Mouse (Mus musculus) limb, embryonic 15.5 days (tissue): ENCODE data around the gene Eef1a1. TPM values are rescaled to one million over a fixed set of nuclear protein-coding genes. Genes with fewer than 3 reads are reported as not detected.
"Not testable (repeated sequence)": the region's sequence is repeated elsewhere in the genome, so short reads cannot be mapped to it uniquely, and the experiment has no call there.

Source experiments
- ATAC-seq: fragments of 200-750 bp; cut with Nextera tagmentation; 2 replicates; pipeline ENCODE4 v1.8.0; 2017; ENCODE audit warnings: low read depth, moderate TSS enrichment; ENCODE audit not compliant: insufficient number of reproducible peaks, low FRiP score, low TSS enrichment
- H3K27ac ChIP-seq: fragments of 300-500 bp; sonication (generic); 2 replicates; pipeline ENCODE4 v1.5.1; 2015; ENCODE audit warnings: moderate library complexity, mild to moderate bottlenecking, inconsistent platforms
- H3K27me3 ChIP-seq: fragments of 300-500 bp; sonication (generic); 2 replicates; pipeline ENCODE4 v1.6.1; 2015; ENCODE audit warnings: inconsistent platforms
- H3K36me3 ChIP-seq: fragments of 300-500 bp; sonication (generic); 2 replicates; pipeline ENCODE4 v1.6.1; 2015; ENCODE audit warnings: inconsistent platforms
- H3K4me1 ChIP-seq: fragments of 300-500 bp; sonication (generic); 2 replicates; pipeline ENCODE4 v1.6.1; 2015; ENCODE audit warnings: inconsistent platforms
- H3K4me2 ChIP-seq: fragments of 300-500 bp; sonication (generic); 2 replicates; pipeline ENCODE4 v1.6.1; 2015; ENCODE audit warnings: mild to moderate bottlenecking, inconsistent platforms
- H3K4me3 ChIP-seq: fragments of 300-500 bp; sonication (generic); 2 replicates; pipeline ENCODE4 v1.5.1; 2015; ENCODE audit warnings: mild to moderate bottlenecking, inconsistent platforms
- H3K9ac ChIP-seq: fragments of 300-500 bp; sonication (generic); 2 replicates; pipeline ENCODE4 v1.6.1; 2015; ENCODE audit warnings: inconsistent platforms
- H3K9me3 ChIP-seq: fragments of 300-500 bp; sonication (generic); 2 replicates; pipeline ENCODE4 v1.6.1; 2016; ENCODE audit warnings: inconsistent platforms
- WGBS: fragments of 180-500 bp; shearing (Covaris S2); methylation state at CpG from one replicate; pipeline ENCODE4 v1.1.7; 2015; 5-methylcytosine and 5-hydroxymethylcytosine counted together
- polyA plus RNA-seq: library from polyadenylated mRNA; unstranded; fragments of >200 nt; fragmentation: Nextera tagmentation; extraction: Ambion mirVana; gene quantifications from 2 replicates; pipeline ENCODE4 v1.2.1, GENCODE M21; 2015

Eef1a1 gene
- polyA plus RNA-seq, 1 experiment from 2014 or later, result 5,127 TPM

GRCm38 (mm10) chr9:78505223-78505622, 16.3 kb upstream of the Eef1a1 start:
- WGBS, result 85% methylated on average over 6 of the region's 6 CpGs
- Histone ChIP-seq H3K36me3 (no peaks in the 10 kb centered on the region), H3K9ac (no peak overlapping the region), H3K9me3 (no peaks in the 10 kb centered on the region), H3K4me2 (no peak overlapping the region), H3K27ac (no peak overlapping the region), H3K4me3 (no peak overlapping the region), H3K27me3 (no peaks in the 10 kb centered on the region), H3K4me1 (peaks cover 10% of the 10 kb centered on the region)
- ATAC-seq, result no peak

GRCm38 (mm10) chr9:78504679-78505078, 15.7 kb upstream of the Eef1a1 start:
- H3K9me3 ChIP-seq, result no peaks in the 10 kb centered on the region
- H3K4me3 ChIP-seq, result no peak overlapping the region
- H3K27me3 ChIP-seq, result no peaks in the 10 kb centered on the region
- ATAC-seq, result no peak
- WGBS, result 73% methylated on average over 3 of the region's 3 CpGs
- H3K27ac ChIP-seq, result no peak overlapping the region
- H3K9ac ChIP-seq, result no peak overlapping the region
- H3K4me2 ChIP-seq, result 0 out of 2 replicates have a peak overlapping the region, but pooled peaks have one; percentile 5
- peaks cover 10% of the 10 kb centered on the region for H3K4me1 ChIP-seq
- no peaks in the 10 kb centered on the region for H3K36me3 ChIP-seq

DNA sequence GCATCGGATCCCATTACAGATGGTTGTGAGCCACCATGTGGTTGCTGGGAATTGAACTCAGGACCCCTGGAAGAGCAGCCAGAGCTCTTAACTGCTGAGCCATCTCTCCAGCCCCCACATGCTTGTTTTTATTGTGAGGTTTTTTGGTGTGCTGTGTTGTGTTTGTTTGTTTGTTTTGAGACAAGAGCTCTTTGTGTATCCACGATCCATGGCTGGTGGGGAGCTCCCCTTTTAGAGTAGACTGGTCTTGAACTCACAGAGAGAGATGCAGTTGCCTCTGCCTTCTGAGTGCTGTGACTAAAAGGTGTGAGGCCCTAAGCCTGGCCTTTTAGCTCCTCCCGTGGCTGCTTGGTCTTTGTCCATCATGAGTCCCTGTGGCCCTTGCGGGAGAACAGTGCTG, 15.2 kb upstream of the Eef1a1 start:
- H3K4me3 ChIP-seq, result no peak overlapping the region
- no peak overlapping the region for H3K9ac ChIP-seq
- H3K9me3 ChIP-seq, result no peaks in the 10 kb centered on the region
- peaks cover 10% of the 10 kb centered on the region for H3K4me1 ChIP-seq
- no peaks in the 10 kb centered on the region for H3K36me3 ChIP-seq
- WGBS, result 75% methylated on average over 4 of the region's 4 CpGs
- H3K27me3 ChIP-seq, result no peaks in the 10 kb centered on the region
- no peak for ATAC-seq
- no peak overlapping the region for H3K27ac ChIP-seq
- 0 out of 2 replicates have a peak overlapping the region, but pooled peaks have one; percentile 5 for H3K4me2 ChIP-seq

- Histone ChIP-seq H3K4me2 (no peak overlapping the region), H3K4me1 (peaks cover 10% of the 10 kb centered on the region), H3K27me3 (no peaks in the 10 kb centered on the region), H3K4me3 (no peak overlapping the region), H3K36me3 (no peaks in the 10 kb centered on the region), H3K9ac (no peak overlapping the region), H3K9me3 (no peaks in the 10 kb centered on the region), H3K27ac (peak overlapping the region; percentile 47)
- WGBS, result 18% methylated on average over 6 of the region's 6 CpGs
- no peak for ATAC-seq
Observed at GRCm38 (mm10) chr9:78503223-78504079, 14.5 kb upstream of the Eef1a1 start.

GRCm38 (mm10) chr9:78501284-78501683, 12.3 kb upstream of the Eef1a1 start:
- H3K4me2 ChIP-seq, result no peak overlapping the region
- H3K4me1 ChIP-seq, result peaks cover 10% of the 10 kb centered on the region
- H3K36me3 ChIP-seq, result no peaks in the 10 kb centered on the region
- no peaks in the 10 kb centered on the region for H3K9me3 ChIP-seq
- no peak overlapping the region for H3K27ac ChIP-seq
- ATAC-seq, result no peak
- H3K4me3 ChIP-seq, result no peak overlapping the region
- no peak overlapping the region for H3K9ac ChIP-seq
- 82% methylated on average over 4 of the region's 4 CpGs for WGBS
- H3K27me3 ChIP-seq, result no peaks in the 10 kb centered on the region

DNA sequence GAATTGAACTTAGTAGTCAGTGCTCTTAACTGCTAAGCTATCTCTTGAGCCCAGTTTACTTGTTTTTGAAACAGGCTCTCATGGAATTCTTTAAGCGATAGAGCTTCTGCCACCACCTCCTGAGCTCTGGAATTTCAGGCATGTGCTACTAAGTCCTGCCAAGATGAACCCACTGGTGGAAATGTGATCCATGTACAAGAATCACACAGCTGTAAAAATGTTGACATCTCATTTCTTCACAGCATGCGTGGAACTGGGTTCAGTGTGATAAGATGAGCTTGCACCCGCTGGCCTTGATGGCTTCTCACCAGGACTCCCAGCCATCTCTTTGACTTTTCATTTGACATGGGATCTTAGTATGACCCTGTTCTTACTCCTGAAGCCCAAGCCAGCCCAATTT, 11.4 kb upstream of the Eef1a1 start:
- Histone ChIP-seq H3K9ac (no peak overlapping the region), H3K4me1 (peaks cover 10% of the 10 kb centered on the region), H3K27ac (no peak overlapping the region), H3K27me3 (no peaks in the 10 kb centered on the region), H3K36me3 (no peaks in the 10 kb centered on the region), H3K4me3 (no peak overlapping the region), H3K9me3 (no peaks in the 10 kb centered on the region), H3K4me2 (no peak overlapping the region)
- 52% methylated on average over 3 of the region's 3 CpGs for WGBS
- no peak for ATAC-seq

- Histone ChIP-seq H3K36me3 (no peaks in the 10 kb centered on the region), H3K4me3 (no peak overlapping the region), H3K9me3 (no peaks in the 10 kb centered on the region), H3K27me3 (no peaks in the 10 kb centered on the region), H3K4me2 (no peak overlapping the region), H3K9ac (no peak overlapping the region), H3K4me1 (peaks cover 7% of the 10 kb centered on the region; the same call in 1 of the 2 replicates), H3K27ac (no peak overlapping the region)
- WGBS, result 84% methylated on average over 7 of the region's 7 CpGs
- ATAC-seq, result no peak
Observed at GRCm38 (mm10) chr9:78493171-78493570, 4.2 kb upstream of the Eef1a1 start.

- no peak overlapping the region for H3K27ac ChIP-seq
- no peak overlapping the region for H3K4me2 ChIP-seq
- 91% methylated on average over 3 of the region's 3 CpGs for WGBS
- H3K4me1 ChIP-seq, result peaks cover 7% of the 10 kb centered on the region; the same call in 1 of the 2 replicates
- H3K27me3 ChIP-seq, result no peaks in the 10 kb centered on the region
- no peak for ATAC-seq
- H3K9ac ChIP-seq, result no peak overlapping the region
- H3K9me3 ChIP-seq, result no peaks in the 10 kb centered on the region
- no peaks in the 10 kb centered on the region for H3K36me3 ChIP-seq
- no peak overlapping the region for H3K4me3 ChIP-seq
Observed at GRCm38 (mm10) chr9:78492254-78492653, 3.3 kb upstream of the Eef1a1 start.

GRCm38 (mm10) chr9:78491169-78491568, 2.2 kb upstream of the Eef1a1 start:
- Histone ChIP-seq H3K4me2 (no peak overlapping the region), H3K9me3 (no peaks in the 10 kb centered on the region), H3K27me3 (no peaks in the 10 kb centered on the region), H3K4me3 (no peak overlapping the region), H3K9ac (no peak overlapping the region), H3K4me1 (peaks cover 7% of the 10 kb centered on the region; the same call in 1 of the 2 replicates), H3K27ac (no peak overlapping the region), H3K36me3 (no peaks in the 10 kb centered on the region)
- no peak for ATAC-seq
- WGBS, result 82% methylated on average over 3 of the region's 3 CpGs

GRCm38 (mm10) chr9:78488021-78488420, 930 bp downstream of the Eef1a1 start:
- H3K27ac ChIP-seq, ATAC-seq, H3K4me1 ChIP-seq, H3K36me3 ChIP-seq, H3K4me2 ChIP-seq, H3K9ac ChIP-seq, H3K4me3 ChIP-seq, H3K27me3 ChIP-seq, H3K9me3 ChIP-seq: not testable (repeated sequence)
- 93% methylated on average over 5 of the region's 5 CpGs for WGBS

DNA sequence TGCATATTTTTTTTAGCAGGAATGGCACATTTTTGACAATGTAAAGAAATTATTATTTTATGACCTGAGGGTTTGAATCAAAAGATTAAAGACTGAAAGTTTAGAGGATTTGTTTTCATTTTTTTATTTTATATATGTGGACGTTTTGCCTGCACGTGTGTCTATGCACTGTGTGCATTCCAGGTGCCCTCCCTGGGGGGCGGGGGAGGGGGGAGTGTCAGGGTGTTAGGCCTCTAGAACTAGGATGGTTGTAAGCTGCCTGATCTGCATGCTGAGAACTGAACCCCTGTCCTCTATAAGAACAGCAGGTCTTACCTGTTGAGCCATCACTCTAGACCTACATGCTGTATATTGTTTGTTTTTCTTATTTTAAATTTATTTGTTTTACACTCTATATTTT, 4.3 kb downstream of the Eef1a1 start:
- H3K4me2 ChIP-seq, result no peak overlapping the region
- WGBS, result 60% methylated on average over 3 of the region's 3 CpGs
- no peak for ATAC-seq
- peaks cover 13% of the 10 kb centered on the region; the same call in 1 of the 2 replicates for H3K4me1 ChIP-seq
- H3K36me3 ChIP-seq, result 0 out of 2 replicates have a peak, but pooled peaks cover 3% of the 10 kb centered on the region
- H3K27ac ChIP-seq, result no peak overlapping the region
- H3K9ac ChIP-seq, result no peak overlapping the region
- no peaks in the 10 kb centered on the region for H3K27me3 ChIP-seq
- H3K9me3 ChIP-seq, result no peaks in the 10 kb centered on the region
- H3K4me3 ChIP-seq, result no peak overlapping the region

DNA sequence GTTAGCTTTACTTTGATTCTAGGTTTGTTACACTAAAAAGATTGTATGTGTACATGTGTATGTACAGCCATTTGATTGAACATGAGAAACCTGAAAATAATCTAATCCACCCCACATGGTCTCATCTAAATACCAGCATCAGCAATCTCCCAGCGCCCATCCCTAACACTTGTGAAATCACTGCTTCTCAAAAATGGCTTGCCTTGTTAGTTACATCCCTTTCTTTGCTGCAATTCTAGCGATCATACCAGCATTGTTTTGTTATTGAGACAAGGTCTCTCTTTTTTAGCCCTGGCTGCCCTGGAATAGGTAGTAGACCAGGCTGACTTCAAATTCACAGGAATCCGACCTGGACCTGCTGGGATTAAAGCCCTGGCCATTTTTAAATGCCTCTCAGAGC, 6.6 kb downstream of the Eef1a1 start:
- no peak for ATAC-seq

More for the DNA sequence above, 6.6 kb downstream of the Eef1a1 start:
- peak overlapping the region; percentile 54 for H3K9ac ChIP-seq
- H3K4me3 ChIP-seq, result peak overlapping the region; percentile 51
- peaks cover 11% of the 10 kb centered on the region; the same call in 1 of the 2 replicates for H3K4me1 ChIP-seq
- no peaks in the 10 kb centered on the region for H3K9me3 ChIP-seq
- WGBS, result 8% methylated on average over 3 of the region's 3 CpGs
- H3K36me3 ChIP-seq, result peaks cover 20% of the 10 kb centered on the region
- H3K4me2 ChIP-seq, result peak overlapping the region; percentile 56
- H3K27ac ChIP-seq, result peak overlapping the region; percentile 98
- H3K27me3 ChIP-seq, result no peaks in the 10 kb centered on the region
